Mouse (Mus musculus) NIH3T3 (cell line): ENCODE measurements around the gene Bok.
A peak's percentile ranks its signal among the peaks of the same experiment; 100 is the strongest.
"Not testable (repeated sequence)": the region's sequence is repeated elsewhere in the genome, so short reads cannot be mapped to it uniquely, and the experiment has no call there.

ENCODE experiments used
- DNase-seq: peaks from one replicate; pipeline ENCODE4 v3.0.0-alpha.2; 2012; ENCODE audit warnings: low read depth

Gene Bok

GRCm38 (mm10) chr1:93685401-93686244 is at the start of gene Bok:
Gene Bok, plus strand, starts transcription at chr1:93685660.
- peak; percentile 97 for DNase-seq

DNA sequence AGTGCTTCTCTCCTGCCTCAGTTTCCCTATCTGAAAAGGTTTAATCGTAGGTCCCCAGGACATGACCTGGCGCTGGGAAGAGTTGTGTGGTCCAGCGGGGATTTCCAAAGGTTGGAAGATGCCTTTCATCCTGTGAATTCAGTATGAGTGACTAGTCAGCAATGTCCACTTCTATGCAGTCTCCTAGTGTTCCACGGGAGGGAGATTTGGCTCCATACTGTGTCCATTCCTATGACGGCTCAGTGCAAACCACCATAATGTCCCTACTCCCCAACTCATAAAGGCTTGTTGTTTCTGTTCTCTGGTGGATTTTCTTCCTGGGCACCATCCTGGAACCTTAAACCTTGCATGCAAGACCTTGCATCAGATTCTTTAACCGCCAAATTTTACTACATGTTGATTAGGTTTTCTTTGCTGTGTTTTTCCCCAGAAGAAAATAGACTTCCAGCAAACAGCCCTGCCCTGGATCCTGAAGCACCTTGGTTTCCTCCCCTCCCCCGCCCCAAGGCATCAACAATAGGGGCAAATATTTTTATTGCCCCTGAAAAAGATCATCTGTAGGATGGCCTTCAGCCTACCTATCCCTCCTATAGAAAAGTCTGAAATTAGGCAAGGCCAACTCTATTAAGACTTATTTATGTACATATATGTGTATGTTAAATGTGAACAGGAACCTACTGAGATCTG is 49.1 kb upstream of the Bok start:
- DNase-seq = peak; percentile 62

GRCm38 (mm10) chr1:93641978-93642377 is 43.5 kb upstream of the Bok start:
- peak; percentile 46 for DNase-seq

DNA sequence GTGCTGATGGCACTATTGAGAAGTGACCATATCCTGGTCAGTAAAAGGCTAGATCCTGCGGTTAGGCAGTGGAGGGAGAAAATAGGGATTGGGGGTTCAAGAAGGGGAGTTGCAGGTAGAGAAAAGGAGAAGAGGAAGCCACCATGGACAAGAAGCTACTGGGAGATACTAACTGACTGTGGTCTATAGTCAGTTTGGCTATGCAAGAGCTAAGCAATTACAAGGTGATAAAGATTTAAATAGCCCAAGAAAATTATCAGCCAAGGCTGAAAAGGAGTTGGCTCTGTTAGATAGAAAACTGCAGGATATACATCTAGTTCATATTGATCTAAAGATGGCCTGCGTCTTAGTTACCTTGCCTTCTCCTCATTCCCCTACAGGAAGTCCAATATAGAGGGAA is 42.8 kb upstream of the Bok start:
- no peak for DNase-seq

DNA sequence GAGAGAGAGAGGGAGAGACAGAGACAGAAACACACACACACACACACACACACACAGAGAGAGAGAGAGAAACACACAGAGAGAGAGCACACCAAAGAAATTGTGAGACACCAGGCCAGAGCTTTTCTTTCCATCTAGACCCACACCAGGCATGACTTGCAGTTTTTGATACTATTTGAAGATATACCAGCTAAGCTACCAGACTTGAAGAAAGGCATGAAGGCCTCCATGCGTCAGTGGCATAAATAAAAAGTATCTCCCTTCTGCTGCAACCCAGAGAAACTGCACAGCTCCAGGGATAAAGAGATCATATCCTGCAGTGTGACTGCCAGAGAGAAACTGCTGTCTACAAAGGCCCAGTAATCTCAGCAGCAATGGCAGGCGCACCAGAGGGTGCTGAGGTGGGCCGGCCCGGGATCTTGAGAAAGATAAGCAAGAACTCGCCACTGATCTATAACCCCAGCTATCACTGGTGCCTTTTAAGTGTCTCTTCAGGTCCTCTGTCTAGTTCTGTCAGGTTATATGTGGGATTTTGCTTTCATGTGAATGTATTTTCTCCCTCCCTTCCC is 35.8 kb upstream of the Bok start:
- DNase-seq = no peak

- DNase-seq = no peak
Measured at GRCm38 (mm10) chr1:93654275-93654674, 31.2 kb upstream of the Bok start.

GRCm38 (mm10) chr1:93654798-93655197 is 30.7 kb upstream of the Bok start:
- DNase-seq = no peak

DNA sequence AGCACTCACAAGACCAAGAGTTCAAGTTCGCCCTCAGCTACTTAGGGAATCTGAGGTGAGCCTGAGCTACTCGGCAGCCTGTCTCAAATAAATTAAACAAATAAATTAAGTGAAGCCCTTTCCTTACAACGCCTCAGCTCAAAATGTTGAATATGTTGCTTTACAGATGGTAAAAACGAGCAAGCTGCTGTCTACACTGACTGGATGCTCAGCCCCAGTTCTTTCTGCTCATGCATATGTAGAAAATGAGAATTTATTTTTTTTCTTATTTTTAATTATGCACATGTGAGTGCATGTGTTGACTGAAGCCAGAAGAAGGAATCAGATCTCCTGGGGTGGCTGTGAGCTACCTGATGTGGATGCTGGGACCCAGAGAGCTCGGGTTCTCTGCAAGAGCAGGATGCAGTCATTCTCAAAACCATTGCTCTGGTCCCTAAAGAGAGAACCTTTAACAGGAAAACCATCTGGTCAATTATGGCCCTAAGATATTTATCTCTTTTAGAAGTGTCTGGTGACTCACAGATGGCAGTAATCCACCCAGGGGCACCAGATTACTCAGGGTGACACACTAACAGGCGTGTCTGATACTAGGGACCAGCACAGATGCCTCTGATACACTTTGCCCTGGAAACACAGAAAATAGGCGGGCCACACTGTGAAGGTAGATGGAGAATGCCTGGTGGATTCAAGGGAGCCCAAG is 29.0 kb upstream of the Bok start:
- DNase-seq = no peak

GRCm38 (mm10) chr1:93657025-93657360 is 28.5 kb upstream of the Bok start:
- DNase-seq = no peak

DNA sequence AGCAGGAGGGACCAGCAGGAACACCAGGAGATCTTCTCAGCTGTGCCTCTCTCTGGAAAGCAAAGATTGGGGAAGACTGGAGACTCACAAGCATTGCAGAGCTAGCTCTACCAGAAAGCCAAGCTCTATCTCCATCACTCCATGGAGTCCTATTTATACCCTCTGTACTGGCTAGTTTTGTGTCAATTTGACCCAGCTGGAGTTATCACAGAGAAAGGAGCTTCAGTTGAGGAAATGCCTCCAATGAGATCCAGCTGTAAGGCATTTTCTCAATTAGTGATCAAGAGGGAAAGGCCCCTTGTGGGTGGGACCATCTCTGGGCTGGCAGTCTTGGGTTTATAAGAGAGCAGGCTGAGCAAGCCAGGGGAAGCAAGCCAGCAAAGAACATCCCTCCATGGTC is 26.9 kb upstream of the Bok start, which contains the start of gene Stk25:
TSS of gene Stk25 (minus strand) at position 101 of the 400 bp plus-strand sequence.
- DNase-seq = not testable (repeated sequence)

DNA sequence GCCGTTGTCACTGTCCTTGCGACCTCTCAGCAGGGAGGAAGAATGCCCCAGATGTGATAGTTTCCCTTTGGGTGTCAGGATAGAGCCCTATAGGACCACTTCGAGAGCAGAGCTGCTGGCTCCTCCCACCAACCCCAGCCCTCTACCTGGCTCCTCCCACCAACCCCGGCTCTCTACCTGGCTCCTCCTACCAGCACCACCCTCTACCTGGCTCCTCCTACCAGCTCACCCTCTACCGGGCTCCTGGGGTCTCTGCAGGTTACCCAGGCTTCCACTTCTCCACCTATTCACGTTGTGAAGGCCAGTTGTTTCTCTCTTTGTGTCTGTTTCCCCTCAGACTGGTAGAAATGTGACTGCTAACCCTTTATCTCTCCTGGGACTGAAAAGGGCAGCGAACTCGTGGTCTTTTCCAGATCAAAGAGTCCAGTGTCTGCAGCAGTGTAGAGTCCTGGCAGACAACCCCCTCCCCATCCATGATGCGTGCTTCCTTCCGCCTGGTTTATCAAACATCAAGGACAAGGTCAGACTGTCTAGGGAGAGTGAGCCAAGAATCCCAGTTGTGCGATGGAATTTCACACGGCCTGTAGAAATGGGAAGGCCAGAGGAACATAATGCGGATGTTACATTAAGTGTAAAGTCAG is 17.6 kb upstream of the Bok start:
- DNase-seq = no peak

DNA sequence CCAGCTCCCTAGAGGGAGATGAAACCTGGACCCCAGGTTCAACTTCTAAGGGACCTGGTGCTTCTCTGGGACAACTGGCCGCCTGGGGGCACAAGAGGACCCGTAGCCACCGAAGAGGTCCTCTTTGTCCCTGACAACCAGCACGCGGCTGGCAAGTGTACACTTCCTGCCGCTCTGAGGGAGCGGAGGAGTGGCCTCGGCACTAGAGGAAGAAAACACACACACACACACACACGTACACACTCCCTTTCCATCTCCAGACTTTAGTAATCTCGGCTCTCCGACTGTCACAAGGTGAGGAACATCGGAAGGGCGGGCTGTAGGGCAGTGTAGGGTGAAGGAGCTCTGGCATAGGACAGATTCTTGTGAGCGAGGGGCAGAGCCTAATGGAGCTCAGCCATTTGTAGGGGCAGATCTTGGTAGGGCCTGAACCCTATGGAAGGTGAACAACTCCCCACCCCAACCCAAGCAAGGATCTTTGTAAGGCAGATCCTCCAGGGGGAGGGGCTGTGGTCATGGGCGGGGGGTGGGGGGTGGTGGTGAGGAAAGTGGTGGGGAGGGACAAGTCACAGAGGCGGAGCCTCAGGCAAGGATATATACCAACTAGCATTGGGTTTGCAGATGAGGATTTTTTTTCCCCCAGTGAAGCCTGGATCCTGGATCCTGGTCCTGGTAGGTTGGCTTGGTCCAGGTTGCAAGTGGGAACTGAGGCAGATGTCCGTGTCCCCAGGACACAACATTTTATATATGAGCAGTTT is 16.5 kb upstream of the Bok start:
- peak; percentile 29 for DNase-seq

- DNase-seq = no peak
Measured at GRCm38 (mm10) chr1:93669941-93670340, 15.5 kb upstream of the Bok start.

DNA sequence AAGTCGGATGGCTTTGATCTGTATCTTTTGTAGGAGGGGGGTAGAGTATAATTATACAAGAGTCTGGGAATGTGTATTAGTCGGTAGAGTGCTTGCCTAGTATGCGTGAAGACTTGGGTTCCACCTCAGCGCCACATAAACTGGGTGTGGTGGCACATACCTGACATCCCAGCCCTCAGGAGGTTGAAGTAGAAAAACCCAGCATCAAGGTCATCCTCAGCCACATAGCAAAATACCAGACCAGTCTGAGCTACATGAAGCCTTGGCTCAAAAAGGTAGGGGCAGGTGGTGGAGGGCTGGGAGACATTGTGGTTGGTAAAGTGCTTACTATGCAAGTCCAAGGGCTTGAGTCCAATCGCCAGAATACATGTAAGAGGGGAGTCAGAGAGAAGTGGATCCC is 12.8 kb upstream of the Bok start:
- no peak for DNase-seq

DNA sequence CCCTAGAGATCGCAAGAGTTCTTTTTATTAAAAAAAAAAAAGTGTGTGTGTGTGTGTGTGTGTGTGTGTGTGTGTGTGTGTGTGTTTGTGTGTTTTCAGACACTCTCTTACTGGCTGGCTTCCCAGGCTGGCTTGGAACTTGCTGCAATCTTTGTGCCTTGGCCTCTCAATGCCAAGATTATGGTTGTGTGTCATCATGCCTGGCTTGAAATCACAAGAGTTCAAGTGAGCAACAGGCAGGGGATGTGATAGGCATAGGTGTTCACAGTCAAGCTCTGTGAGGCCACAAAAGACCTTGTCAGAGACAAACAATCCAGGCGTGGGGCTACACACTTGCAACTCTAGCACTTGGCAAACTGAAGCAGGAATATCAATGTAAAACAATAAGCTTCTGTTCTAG is 7.1 kb upstream of the Bok start:
- DNase-seq = peak; percentile 97

DNA sequence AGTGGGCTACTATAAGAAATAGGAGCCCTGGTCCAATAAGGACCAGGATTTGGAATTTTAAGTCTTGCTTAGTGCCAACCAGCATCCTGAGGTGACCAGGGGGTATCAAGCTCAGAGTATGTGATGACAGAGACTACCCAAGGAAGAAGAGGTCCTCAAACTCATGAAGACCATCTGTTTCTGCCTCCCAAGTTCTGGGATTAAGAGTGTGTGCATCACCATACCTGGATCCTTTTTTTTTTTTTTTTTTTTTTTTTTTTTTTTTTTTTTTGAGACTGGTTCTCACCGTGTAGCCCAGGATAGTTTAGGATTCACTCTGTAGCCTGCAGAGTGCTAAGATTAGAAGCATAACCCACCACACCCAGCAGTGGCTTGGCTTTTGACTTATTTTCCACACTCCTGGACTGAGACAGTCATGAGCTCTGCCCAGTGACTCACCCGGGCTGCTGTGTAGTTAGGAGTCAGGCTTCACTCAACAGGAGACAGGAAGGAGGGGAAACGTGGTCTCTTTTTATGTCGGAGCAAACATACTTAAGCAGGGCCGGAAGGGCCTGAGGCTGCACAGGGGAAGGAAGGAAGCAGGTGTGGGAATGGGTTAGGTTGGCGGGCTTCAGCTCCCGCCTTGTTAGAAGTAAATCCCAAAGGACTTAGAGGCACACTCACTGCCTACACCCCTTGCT is 5.4 kb upstream of the Bok start:
- DNase-seq = peak; percentile 86

GRCm38 (mm10) chr1:93686245-93686960 is 943 bp downstream of the Bok start:
- DNase-seq = peak; percentile 89

DNA sequence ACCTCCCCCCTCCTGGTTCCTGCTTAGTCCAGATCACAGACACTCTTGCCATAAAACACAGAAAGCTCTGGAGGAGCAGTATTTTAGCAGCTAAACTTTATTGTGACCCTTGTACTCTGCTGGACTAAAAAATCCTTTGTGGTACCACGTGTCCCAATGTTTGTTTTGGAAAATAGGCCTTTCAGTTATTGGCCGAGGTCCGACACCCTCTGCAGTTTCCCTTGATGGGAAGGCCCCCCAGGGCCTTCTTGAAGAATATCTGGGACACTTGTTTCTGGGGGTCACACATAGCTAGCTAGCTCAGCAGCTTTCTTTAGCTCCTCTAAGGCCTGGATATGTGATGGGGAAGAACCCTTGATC is 1.5 kb downstream of the Bok start:
- DNase-seq = no peak

DNA sequence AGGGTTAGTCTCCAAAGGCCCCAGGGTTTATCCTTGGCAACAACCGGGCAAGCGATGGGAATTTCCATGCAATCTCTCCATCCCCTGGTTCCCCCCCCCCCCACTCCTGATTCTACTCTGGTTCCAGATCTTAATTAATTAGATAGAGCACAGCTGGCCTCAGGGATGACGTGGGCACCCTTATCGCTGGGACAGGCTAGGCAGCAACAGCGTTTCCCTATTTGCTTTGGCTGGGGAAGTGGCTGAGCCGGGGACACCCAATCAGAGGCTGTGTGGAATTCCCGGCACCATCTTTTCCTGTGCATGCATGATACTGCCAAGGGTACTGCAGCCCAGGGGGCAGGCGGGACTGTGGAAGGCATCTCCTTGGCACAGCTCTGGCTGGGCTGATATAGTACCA is 2.7 kb downstream of the Bok start:
- no peak for DNase-seq

GRCm38 (mm10) chr1:93689901-93690496 is 4.5 kb downstream of the Bok start:
- no peak for DNase-seq
